Mouse (Mus musculus) embryonic fibroblast, embryonic 13.5 days (primary cell): ENCODE results near the gene Cd164. TPM values are rescaled to one million over a fixed set of nuclear protein-coding genes. Genes with fewer than 3 reads are reported as not detected.

ENCODE experiments used
- H3K27ac ChIP-seq: 2 replicates; pipeline ENCODE4 v1.5.1; 2012; ENCODE audit warnings: low read length, control low read depth, inconsistent platforms; ENCODE audit not compliant: insufficient read depth
- H3K4me1 ChIP-seq: 2 replicates; pipeline ENCODE4 v1.6.1; 2011; ENCODE audit warnings: low read length; ENCODE audit not compliant: control insufficient read depth, insufficient read depth
- H3K4me3 ChIP-seq: 2 replicates; pipeline ENCODE4 v1.5.1; 2011; ENCODE audit warnings: mild to moderate bottlenecking, control low read depth, low read length; ENCODE audit not compliant: insufficient read depth
- CTCF ChIP-seq: IDR thresholded peaks from 2 replicates; pipeline ENCODE4 v1.5.1; 2011; ENCODE audit warnings: mild to moderate bottlenecking, control low read depth, low read length, moderate library complexity, borderline replicate concordance; ENCODE audit not compliant: insufficient read depth
- POLR2A ChIP-seq: IDR thresholded peaks from 2 replicates; pipeline ENCODE4 v1.6.1; 2011; ENCODE audit warnings: low read depth, mild to moderate bottlenecking, control low read depth, low read length, moderate library complexity
- polyA plus RNA-seq: library from polyadenylated mRNA; stranded (reverse); fragments of >200 nt; gene quantifications from 2 replicates; pipeline ENCODE4 v1.2.4, GENCODE M21; 2011; ENCODE audit warnings: low read depth; ENCODE audit not compliant: missing spikeins, insufficient read length

The Cd164 gene
- polyA plus RNA-seq, 1 experiment: 337 TPM

GRCm38 (mm10) chr10:41477278-41478181, 41.7 kb upstream of the Cd164 start:
- TF ChIP-seq POLR2A: peak; percentile 72
- TF ChIP-seq CTCF: no peak
- peak overlapping the region; percentile 78 for H3K27ac ChIP-seq

DNA sequence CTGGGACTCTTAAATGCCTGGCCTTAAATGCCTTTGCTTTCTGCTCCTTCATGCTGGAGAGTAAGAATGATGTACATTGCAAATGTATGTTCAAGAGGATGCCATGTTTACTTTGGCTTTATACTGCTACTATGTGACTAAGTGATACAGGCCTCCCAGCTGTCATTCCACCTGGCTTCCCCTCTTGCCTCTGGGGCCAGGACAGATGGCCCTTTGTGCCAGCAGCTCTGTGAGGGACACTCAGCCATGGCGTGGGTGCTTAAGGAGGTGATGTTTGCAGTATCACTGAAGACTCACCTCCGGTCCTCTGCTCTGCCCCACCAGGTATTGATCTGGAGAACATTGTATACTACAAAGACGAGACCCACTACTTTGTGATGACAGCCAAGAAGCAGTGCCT, 39.3 kb upstream of the Cd164 start:
- no peak overlapping the region for H3K4me3 ChIP-seq
- H3K27ac ChIP-seq: no peak overlapping the region
- TF ChIP-seq POLR2A (no peak), CTCF (no peak)
- peaks cover 5% of the 10 kb centered on the region for H3K4me1 ChIP-seq

More at GRCm38 (mm10) chr10:41477278-41478181, 41.7 kb upstream of the Cd164 start:
- Histone ChIP-seq H3K4me3 (peak overlapping the region; percentile 65), H3K4me1 (peaks cover 7% of the 10 kb centered on the region)

DNA sequence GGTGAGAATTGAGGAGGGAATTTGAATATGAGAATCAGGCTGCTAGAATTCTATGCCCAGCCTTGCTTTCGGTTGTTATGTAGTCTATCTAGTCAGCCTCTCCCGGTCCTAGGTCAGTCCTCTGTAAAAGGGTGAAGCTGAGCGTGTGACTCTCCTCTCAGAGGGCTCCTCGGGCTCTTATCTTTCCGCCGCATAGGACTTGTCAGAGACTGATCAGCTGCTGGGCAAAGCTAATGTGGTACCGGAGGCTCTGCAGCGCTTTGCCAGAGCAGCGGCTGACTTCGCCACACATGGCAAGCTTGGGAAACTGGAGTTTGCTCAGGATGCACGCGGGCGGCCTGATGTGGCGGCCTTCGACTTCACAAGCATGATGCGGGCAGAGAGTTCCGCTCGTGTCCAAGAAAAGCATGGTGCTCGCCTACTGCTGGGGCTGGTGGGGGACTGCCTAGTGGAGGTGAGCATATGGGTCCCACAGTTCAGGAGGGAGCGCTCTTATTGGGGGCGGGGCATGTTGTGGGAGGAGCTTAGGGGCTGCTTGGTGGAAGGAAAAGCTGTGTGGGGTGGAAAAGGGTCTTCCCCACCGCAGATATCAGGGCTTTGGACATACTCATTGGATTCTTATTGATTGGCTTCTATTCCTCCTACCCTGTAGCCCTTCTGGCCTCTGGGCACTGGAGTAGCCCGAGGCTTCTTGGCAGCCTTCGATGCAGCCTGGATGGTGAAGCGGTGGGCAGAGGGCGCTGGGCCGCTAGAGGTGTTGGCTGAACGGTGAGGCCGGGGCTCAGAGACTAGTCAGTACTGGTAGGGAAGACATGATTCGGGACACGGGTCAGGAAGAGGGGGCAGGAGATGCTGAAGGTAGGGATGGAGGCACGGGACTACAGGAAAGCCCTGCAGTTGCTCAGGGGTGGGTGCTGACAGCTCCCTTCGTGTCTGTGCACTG, 38.0 kb upstream of the Cd164 start:
- Histone ChIP-seq H3K4me3 (no peak overlapping the region), H3K27ac (no peak overlapping the region), H3K4me1 (peaks cover 2% of the 10 kb centered on the region; the same call in 1 of the 2 replicates)
- TF ChIP-seq CTCF (no peak), POLR2A (no peak)

- Histone ChIP-seq H3K4me1 (peaks cover 2% of the 10 kb centered on the region; the same call in 1 of the 2 replicates), H3K4me3 (no peak overlapping the region), H3K27ac (no peak overlapping the region)
- TF ChIP-seq POLR2A (no peak), CTCF (no peak)
These were observed 36.8 kb upstream of the Cd164 start for GRCm38 (mm10) chr10:41482446-41482845.

- Histone ChIP-seq H3K4me1 (peaks cover 4% of the 10 kb centered on the region; the same call in 1 of the 2 replicates), H3K27ac (no peak overlapping the region), H3K4me3 (no peak overlapping the region)
- TF ChIP-seq POLR2A (no peak), CTCF (no peak)
These were observed 33.4 kb upstream of the Cd164 start for GRCm38 (mm10) chr10:41485778-41486177.

- no peak overlapping the region for H3K4me3 ChIP-seq
- H3K4me1 ChIP-seq: peaks cover 4% of the 10 kb centered on the region; the same call in 1 of the 2 replicates
- TF ChIP-seq POLR2A (no peak), CTCF (no peak)
- no peak overlapping the region for H3K27ac ChIP-seq
These were observed 32.6 kb upstream of the Cd164 start for GRCm38 (mm10) chr10:41486506-41487170.

- TF ChIP-seq POLR2A (no peak), CTCF (no peak)
- Histone ChIP-seq H3K4me3 (peak overlapping the region; percentile 66; the same call in 1 of the 2 replicates), H3K27ac (no peak overlapping the region), H3K4me1 (peaks cover 4% of the 10 kb centered on the region; the same call in 1 of the 2 replicates)
These were observed 30.3 kb upstream of the Cd164 start for GRCm38 (mm10) chr10:41488877-41489276.

DNA sequence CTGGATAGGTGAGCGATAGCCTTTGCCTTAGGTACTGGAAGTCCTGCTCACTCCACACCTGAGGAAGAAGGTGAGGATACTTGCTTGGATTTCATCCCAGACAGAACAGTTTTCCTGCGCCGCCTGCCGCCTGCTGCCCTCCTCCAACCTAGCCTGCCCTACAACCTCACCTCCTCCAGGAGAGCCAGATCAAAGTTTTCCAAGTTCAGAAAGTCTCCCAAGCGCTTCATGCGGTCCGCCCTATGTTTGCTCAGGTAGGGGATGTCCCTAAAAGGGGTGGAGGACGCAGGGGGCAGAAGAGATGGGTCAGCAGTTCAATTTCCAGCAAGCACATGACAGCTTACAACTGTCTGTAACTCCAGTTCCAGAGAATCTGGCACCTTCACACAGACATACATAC, 29.9 kb upstream of the Cd164 start:
- TF ChIP-seq CTCF (no peak), POLR2A (no peak)
- H3K4me1 ChIP-seq: peaks cover 4% of the 10 kb centered on the region; the same call in 1 of the 2 replicates
- H3K27ac ChIP-seq: no peak overlapping the region
- H3K4me3 ChIP-seq: peak overlapping the region; percentile 66

DNA sequence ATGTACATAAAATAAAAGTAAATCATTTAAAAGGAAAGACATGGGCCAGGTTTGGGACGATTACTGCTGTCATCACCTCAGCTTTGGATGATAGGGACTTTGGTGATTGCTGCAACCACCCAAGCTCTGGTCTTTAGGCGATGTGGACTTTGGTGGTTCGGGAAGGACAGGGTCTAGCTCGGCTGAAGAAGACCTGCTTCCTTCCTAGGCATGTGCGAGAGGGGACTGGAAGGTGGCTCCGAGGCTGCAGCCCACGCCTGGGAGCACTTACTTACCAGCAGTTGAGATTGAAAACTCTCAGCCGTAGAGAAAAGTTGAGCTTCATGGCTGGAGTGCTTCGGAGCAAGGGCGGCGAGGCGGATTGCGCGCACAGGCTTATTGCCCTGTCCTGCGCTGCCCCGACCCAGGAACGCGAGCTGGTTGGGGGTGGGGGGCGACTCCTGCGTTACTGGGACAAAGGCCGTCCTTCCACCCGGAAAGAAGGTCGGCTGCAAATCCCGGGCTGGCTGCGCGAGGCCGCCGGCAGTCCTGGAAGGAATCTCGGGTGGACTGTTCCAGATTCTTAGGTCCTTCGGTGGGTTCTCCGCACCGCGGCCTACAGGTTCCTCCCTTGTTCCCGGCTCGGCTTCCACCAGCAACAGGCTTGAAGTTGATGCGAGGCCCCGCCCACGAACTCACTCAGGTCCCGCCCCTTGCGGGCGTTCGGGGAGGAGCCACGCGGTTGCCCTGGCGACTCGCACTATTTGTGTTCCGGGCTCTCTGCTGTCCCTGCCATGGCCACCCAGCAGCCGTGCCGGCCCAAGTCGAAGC, 29.3 kb upstream of the Cd164 start, which contains the start of the genes Smpd2 and Ppil6:
Smpd2 (minus strand) TSS at position 662 of the 810 bp plus-strand sequence.
Ppil6 (plus strand) TSS at position 732 of the 810 bp plus-strand sequence.
- H3K27ac ChIP-seq: 0 out of 2 replicates have a peak within 1 kb of the TSS, but pooled peaks have one; percentile 2
- H3K4me3 ChIP-seq: peak within 1 kb of the TSS; percentile 66
- TF ChIP-seq POLR2A: peak; percentile 87
- no peak for TF ChIP-seq CTCF
- H3K4me1 ChIP-seq: peaks cover 4% of the 10 kb centered on the region; the same call in 1 of the 2 replicates
